Mouse (Mus musculus): ENCODE data around the gene Zfp408. TPM values are rescaled to one million over a fixed set of nuclear protein-coding genes. Genes with fewer than 3 reads are reported as not detected.

Zfp408 gene
- total RNA-seq (2023) = 10 to 100 TPM; 16.9 to 17.3 TPM

DNA sequence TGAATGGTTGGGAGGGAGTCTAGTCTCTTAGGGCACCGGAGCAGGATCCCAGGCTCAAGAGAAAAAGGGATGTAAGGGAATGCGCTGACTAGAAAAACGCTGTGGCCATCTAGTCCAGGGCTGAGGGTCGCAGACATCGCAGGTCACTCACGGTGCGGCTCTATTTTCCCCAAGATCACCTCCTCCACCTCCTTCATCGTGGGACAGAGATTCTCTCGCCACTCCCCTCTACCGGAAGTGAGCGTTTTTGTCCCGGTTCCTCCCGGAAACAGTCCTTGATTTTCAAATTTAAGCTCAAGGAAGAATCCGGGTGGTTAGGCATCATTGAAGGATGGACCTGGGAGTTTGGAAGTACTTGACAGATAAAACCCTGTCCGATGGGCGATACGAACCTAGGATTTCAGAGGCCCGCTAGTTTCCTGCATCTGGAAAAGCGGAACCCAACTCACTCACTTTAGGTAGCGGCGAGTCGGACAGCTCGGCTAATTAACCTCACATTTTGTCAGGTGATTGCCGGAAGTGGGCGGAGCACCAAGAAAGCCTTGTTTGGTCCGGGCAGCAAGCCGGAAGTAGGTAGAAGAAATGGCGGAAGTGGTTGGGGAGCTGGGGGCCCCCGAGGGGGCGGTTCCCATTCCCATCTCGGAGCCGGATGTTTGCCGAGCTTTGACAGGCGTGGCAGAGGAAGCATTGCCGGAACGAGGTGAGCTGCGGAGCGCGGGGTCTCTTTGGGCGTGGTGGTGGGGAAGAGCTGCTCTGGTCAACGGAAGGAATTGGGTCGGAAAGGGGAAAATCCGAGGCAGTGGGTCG is at the start of gene Zfp408, which contains the start of gene Arhgap1:
Zfp408 (minus strand) TSS at position 239 of the 807 bp plus-strand sequence.
Arhgap1 (plus strand) TSS at position 308 of the 807 bp plus-strand sequence.

GRCm38 (mm10) chr2:91636229-91636628 is 13.4 kb downstream of the Zfp408 start, which contains the start of gene F2:
Gene F2, minus strand, starts transcription at chr2:91636414.

Other genes starting within 250 kb of the Zfp408 start
- 1 to 10 TPM; 3.9 to 5.3 TPM for gene 1110051M20Rik, start 205.1 kb downstream of the Zfp408 start, total RNA-seq (2023)
- 1 to 10 TPM; 4.9 to 6.4 TPM for gene Lrp4, start 192.3 kb downstream of the Zfp408 start, total RNA-seq (2023)
- 10 to 100 TPM; 63.5 to 63.7 TPM for gene Ckap5, start 123.0 kb downstream of the Zfp408 start, total RNA-seq (2023)
- under 1 TPM in 1 of 2 experiments, not detected in 1; 0.20 TPM for gene F2, start 13.4 kb downstream of the Zfp408 start, total RNA-seq (2023)
- 10 to 100 TPM; 79.8 to 83.2 TPM for gene Arhgap1, start 69 bp upstream of the Zfp408 start, total RNA-seq (2023)
- gene Atg13, start 60.8 kb upstream of the Zfp408 start, total RNA-seq (2023) = 10 to 100 TPM; 24.4 to 24.5 TPM
- 1 to 10 TPM; 3.2 to 3.9 TPM for gene Harbi1, start 61.1 kb upstream of the Zfp408 start, total RNA-seq (2023)
- 10 to 100 TPM; 35.5 to 36.1 TPM for gene Ambra1, start 80.3 kb upstream of the Zfp408 start, total RNA-seq (2023)

Measured in neutrophil, adult 83 days (primary cell).